Mouse (Mus musculus) hindbrain, embryonic 10.5 days (tissue): ENCODE measurements around the gene Smad3. TPM values are rescaled to one million over a fixed set of nuclear protein-coding genes. Genes with fewer than 3 reads are reported as not detected.
A peak's percentile ranks its signal among the peaks of the same experiment; 100 is the strongest.

Experiments
- DNase-seq: peaks from one replicate; pipeline ENCODE4 v3.0.0-alpha.2; 2017; ENCODE audit warnings: low spot score
- H3K27ac ChIP-seq: fragments of 300-500 bp; sonication (generic); 2 replicates; pipeline ENCODE4 v1.5.1; 2016; ENCODE audit warnings: mild to moderate bottlenecking, moderate library complexity
- H3K27me3 ChIP-seq: fragments of 300-500 bp; sonication (generic); 2 replicates; pipeline ENCODE4 v1.6.1; 2016; ENCODE audit warnings: mild to moderate bottlenecking; ENCODE audit not compliant: poor library complexity, insufficient read depth, severe bottlenecking
- H3K36me3 ChIP-seq: fragments of 300-500 bp; sonication (generic); 2 replicates; pipeline ENCODE4 v1.6.1; 2016; ENCODE audit warnings: mild to moderate bottlenecking, moderate library complexity
- H3K4me1 ChIP-seq: fragments of 300-500 bp; sonication (generic); replicated peaks from 2 replicates; pipeline ENCODE4 v1.6.1; 2016; ENCODE audit warnings: mild to moderate bottlenecking
- H3K4me3 ChIP-seq: fragments of 300-500 bp; sonication (generic); 2 replicates; pipeline ENCODE4 v1.5.1; 2016; ENCODE audit warnings: mild to moderate bottlenecking, moderate library complexity
- H3K9me3 ChIP-seq: fragments of 300-500 bp; sonication (generic); 2 replicates; pipeline ENCODE4 v1.6.1; 2016; ENCODE audit warnings: mild to moderate bottlenecking, moderate library complexity
- WGBS: fragments of 180-500 bp; shearing (Covaris S2); methylation state at CpG from one replicate; pipeline ENCODE4 v1.1.7; 2016; 5-methylcytosine and 5-hydroxymethylcytosine counted together
- polyA plus RNA-seq: library from polyadenylated mRNA; unstranded; fragments of >200 nt; fragmentation: Nextera tagmentation; extraction: Ambion mirVana; gene quantifications from 2 replicates; pipeline ENCODE4 v1.2.1, GENCODE M21; 2016

Smad3 gene
- polyA plus RNA-seq, 1 experiment from 2014 or later, result 24.2 TPM

DNA sequence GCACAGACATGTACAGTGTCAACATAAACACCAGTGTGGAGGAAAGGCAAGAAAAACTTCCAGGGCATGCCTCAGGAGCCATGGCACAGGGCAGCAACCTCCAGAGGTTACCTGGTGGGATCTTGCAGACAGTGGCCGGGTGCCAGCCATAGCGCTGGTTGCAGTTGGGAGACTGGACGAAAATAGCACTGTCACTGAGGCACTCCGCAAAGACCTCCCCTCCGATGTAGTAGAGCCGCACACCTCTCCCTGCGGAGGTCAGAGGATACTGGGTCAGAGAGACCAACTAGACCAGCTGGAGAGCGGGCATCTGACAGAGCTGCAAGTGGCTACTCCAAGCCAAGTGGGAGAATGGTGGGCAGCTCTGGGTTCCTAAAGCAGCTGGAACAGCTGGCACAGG, 103.2 kb downstream of the Smad3 start:
- 90% methylated on average over 8 of the region's 8 CpGs for WGBS
- no peaks in the 10 kb centered on the region for H3K27me3 ChIP-seq
- no peak for DNase-seq
- H3K27ac ChIP-seq, result 0 out of 2 replicates have a peak overlapping the region, but pooled peaks have one; percentile 17
- peaks cover 35% of the 10 kb centered on the region for H3K4me1 ChIP-seq
- no peaks in the 10 kb centered on the region for H3K9me3 ChIP-seq
- peaks cover 88% of the 10 kb centered on the region for H3K36me3 ChIP-seq
- no peak overlapping the region for H3K4me3 ChIP-seq

- Histone ChIP-seq H3K27me3 (no peaks in the 10 kb centered on the region), H3K9me3 (no peaks in the 10 kb centered on the region), H3K4me3 (no peak overlapping the region), H3K4me1 (peaks cover 35% of the 10 kb centered on the region), H3K27ac (peak overlapping the region; percentile 75), H3K36me3 (peaks cover 88% of the 10 kb centered on the region)
- 23% methylated on average over 7 of the region's 7 CpGs for WGBS
- peak; percentile 49 for DNase-seq
Measured at GRCm38 (mm10) chr9:63653666-63654065, 104.1 kb downstream of the Smad3 start.

DNA sequence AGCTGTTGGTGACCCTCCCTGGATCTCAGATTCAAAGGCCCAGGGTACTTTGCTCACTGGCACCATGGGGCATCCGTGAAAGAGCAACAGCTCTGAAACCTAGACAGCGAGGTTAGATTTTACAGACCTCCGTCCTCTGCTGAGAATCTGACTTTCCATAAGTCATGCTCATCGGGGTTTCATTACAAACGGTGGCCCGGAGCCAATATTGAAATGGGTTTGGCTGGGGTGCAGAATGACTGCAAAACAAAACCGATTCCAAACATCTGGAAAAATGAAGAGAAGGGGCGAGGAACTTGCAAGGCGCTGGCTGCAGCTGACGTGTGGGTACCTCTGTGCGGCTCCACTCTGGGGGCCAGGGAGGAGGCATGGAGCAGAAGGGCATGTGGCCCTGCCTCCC, 106.2 kb downstream of the Smad3 start:
- H3K4me3 ChIP-seq, result no peak overlapping the region
- peaks cover 35% of the 10 kb centered on the region for H3K4me1 ChIP-seq
- no peaks in the 10 kb centered on the region for H3K9me3 ChIP-seq
- H3K27me3 ChIP-seq, result no peaks in the 10 kb centered on the region
- H3K36me3 ChIP-seq, result peaks cover 96% of the 10 kb centered on the region
- no peak overlapping the region for H3K27ac ChIP-seq
- 89% methylated on average over 11 of the region's 11 CpGs for WGBS
- no peak for DNase-seq

GRCm38 (mm10) chr9:63650905-63651304, 106.9 kb downstream of the Smad3 start:
- peaks cover 100% of the 10 kb centered on the region for H3K36me3 ChIP-seq
- H3K27me3 ChIP-seq, result no peaks in the 10 kb centered on the region
- DNase-seq, result no peak
- H3K4me3 ChIP-seq, result no peak overlapping the region
- H3K27ac ChIP-seq, result no peak overlapping the region
- H3K9me3 ChIP-seq, result no peaks in the 10 kb centered on the region
- WGBS, result 95% methylated on average over 14 of the region's 14 CpGs
- peaks cover 31% of the 10 kb centered on the region for H3K4me1 ChIP-seq

DNA sequence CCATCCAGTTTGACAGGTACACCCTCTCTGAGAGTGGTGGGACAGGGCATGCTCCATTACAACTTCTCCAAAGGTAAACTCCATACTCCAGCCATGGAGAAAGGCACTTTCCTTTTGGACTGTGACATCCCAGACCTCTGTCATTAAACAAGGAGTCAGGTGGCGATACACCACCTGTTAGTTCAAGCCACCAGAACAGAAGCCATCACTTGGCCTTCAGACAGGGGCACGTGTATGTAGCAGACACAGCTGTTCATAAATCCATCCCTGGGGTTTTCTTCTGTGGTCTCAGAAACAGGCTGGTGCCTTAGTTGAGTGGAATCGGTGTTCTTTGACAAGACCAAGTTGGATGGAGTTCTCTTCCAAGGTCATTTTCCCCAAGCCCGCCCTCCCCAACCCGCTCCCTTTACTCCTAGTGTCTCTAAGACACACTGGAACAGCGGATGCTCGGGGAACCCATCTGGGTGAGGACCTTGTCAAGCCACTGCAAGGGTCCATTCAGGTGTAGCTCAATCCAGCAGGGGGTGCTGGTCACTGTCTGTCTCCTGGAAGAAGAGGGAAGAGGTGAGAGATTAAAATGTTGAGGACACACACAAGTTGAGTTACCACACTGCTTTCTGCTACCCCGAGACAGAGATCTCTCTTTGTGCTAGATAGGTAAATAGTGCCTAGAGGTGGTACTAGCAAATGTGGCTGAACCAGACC, 107.8 kb downstream of the Smad3 start:
- DNase-seq, result no peak
- Histone ChIP-seq H3K4me1 (peaks cover 24% of the 10 kb centered on the region), H3K9me3 (no peaks in the 10 kb centered on the region), H3K36me3 (peaks cover 100% of the 10 kb centered on the region), H3K27ac (no peak overlapping the region), H3K27me3 (no peaks in the 10 kb centered on the region), H3K4me3 (no peak overlapping the region)
- WGBS, result 87% methylated on average over 8 of the region's 8 CpGs

DNA sequence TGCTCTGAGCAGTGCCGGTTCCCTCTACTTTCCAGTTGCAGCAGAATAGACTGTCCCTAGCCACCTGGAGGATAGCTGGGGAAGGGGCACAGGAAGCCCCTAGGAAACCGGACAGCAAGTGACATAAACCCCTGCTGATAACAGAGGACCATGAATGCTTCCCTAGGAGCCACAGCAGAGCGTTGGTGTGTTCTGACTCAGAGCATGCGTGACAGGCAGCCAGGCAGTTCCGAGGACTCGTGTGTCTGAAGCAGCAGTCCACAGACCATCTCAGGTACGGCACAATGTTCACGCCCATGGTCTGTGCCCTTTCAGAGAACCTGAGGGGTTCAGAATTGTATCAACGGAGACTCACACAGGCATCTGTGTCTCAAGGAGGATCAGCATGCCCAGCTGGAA, 109.3 kb downstream of the Smad3 start:
- H3K36me3 ChIP-seq, result peaks cover 98% of the 10 kb centered on the region
- peaks cover 9% of the 10 kb centered on the region for H3K4me1 ChIP-seq
- H3K9me3 ChIP-seq, result no peaks in the 10 kb centered on the region
- no peak overlapping the region for H3K27ac ChIP-seq
- H3K27me3 ChIP-seq, result no peaks in the 10 kb centered on the region
- 84% methylated on average over 9 of the region's 9 CpGs for WGBS
- no peak for DNase-seq
- H3K4me3 ChIP-seq, result no peak overlapping the region

DNA sequence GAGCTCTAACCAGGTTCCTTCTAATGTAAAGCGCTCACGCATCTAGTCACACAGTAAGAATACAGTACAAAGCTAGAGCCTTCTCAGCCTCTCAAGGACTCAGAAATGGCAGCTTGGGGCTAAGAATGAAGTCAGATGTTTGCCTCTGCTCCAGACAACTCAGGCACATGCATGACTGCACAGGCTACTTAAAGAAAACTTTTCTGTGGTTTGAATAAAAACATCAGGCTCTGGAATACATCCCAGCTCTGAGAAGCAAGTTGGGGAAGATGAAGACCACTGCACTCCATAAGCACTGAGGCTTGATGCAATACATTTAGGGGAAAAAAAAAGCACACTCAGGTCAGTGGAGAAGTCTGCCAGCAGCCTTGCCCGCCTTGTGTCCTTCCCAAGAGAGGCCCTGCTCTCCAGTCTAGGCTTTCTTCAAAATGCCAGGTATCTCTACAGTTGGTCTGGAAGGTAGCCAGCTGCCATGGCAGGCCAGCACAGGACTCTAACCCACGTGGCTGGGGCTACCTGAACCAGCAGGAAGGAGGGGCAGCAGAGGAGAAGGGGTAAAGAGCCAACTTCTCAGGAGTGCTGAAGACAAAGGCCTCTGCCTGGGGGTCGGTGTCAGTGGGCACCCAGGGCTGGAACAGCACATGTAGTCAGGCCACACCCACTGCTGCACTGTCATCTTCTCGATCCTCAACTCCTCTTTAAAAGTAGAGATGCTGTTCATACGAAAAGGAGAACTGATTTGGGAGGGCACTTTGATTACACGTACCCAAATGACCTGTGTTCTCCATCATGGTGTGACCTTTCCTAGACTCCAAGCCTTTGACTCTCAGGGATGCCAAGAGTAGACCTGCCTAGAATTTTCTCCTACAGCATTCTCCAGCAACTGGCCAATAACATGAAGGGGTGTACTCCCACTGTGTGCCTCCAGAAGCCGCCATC, 109.9 kb downstream of the Smad3 start:
- no peak for DNase-seq
- no peak overlapping the region for H3K27ac ChIP-seq

DNA sequence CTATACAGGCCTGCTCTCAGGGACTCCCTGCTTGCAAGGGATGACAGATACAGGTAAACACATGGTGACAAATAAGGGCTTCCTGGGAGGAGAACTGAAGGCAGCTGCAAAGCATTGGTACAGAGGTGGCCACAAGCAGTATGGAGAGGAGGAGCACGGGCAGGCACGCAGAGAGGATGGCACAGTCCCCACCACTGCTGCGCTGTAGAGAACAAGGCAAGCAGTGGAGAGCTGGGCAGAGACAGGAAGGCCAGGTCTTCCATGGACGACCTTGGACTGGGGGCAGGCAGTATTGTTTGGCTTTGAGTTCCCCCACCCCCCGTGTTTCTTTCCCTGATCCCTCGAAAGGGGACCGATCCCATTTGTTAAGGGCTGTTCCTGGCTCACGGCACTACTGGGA, 112.7 kb downstream of the Smad3 start:
- WGBS, result 86% methylated on average over 8 of the region's 8 CpGs
- Histone ChIP-seq H3K9me3 (no peaks in the 10 kb centered on the region), H3K4me3 (no peak overlapping the region), H3K36me3 (peaks cover 92% of the 10 kb centered on the region), H3K27me3 (no peaks in the 10 kb centered on the region), H3K4me1 (no peaks in the 10 kb centered on the region), H3K27ac (no peak overlapping the region)
- DNase-seq, result no peak

More for the DNA sequence above, 109.9 kb downstream of the Smad3 start:
- 84% methylated on average over 9 of the region's 9 CpGs for WGBS
- Histone ChIP-seq H3K36me3 (peaks cover 98% of the 10 kb centered on the region), H3K4me1 (peaks cover 2% of the 10 kb centered on the region; the same call in 1 of the 2 replicates), H3K4me3 (no peak overlapping the region), H3K27me3 (no peaks in the 10 kb centered on the region), H3K9me3 (no peaks in the 10 kb centered on the region)

- 93% methylated on average over 6 of the region's 6 CpGs for WGBS
- H3K27ac ChIP-seq, result no peak overlapping the region
- no peak for DNase-seq
- no peaks in the 10 kb centered on the region for H3K9me3 ChIP-seq
- no peaks in the 10 kb centered on the region for H3K4me1 ChIP-seq
- no peak overlapping the region for H3K4me3 ChIP-seq
- H3K36me3 ChIP-seq, result peaks cover 91% of the 10 kb centered on the region
- no peaks in the 10 kb centered on the region for H3K27me3 ChIP-seq
Measured at GRCm38 (mm10) chr9:63644011-63644410, 113.8 kb downstream of the Smad3 start.

- Histone ChIP-seq H3K36me3 (peaks cover 90% of the 10 kb centered on the region), H3K27me3 (no peaks in the 10 kb centered on the region), H3K27ac (no peak overlapping the region), H3K4me3 (no peak overlapping the region), H3K9me3 (no peaks in the 10 kb centered on the region), H3K4me1 (no peaks in the 10 kb centered on the region)
- no peak for DNase-seq
- 93% methylated on average over 4 of the region's 4 CpGs for WGBS
Measured at GRCm38 (mm10) chr9:63641983-63642646, 115.7 kb downstream of the Smad3 start.

DNA sequence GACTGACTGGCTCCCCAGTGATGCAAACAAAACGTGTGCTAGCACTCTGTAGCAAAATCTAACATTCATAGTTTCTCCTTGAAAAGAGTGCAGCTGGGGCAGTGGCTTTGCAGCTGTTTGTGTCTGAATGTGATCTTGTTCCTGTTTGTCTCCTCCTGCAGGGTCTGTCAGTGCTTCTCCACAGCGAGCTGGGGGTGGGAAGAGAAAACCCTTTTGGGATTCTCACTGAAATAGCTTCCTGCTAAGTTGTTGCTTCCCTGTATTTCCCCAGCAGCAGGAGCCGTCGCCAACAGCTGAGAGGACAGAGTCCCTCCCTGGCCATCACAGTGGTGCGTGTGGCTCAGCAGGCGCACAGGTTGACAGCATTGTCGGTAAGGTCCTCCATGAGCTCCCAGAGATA, 121.7 kb downstream of the Smad3 start:
- Histone ChIP-seq H3K4me3 (no peak overlapping the region), H3K27ac (no peak overlapping the region), H3K36me3 (peaks cover 61% of the 10 kb centered on the region), H3K27me3 (no peaks in the 10 kb centered on the region), H3K9me3 (no peaks in the 10 kb centered on the region), H3K4me1 (peaks cover 21% of the 10 kb centered on the region)
- 57% methylated on average over 7 of the region's 7 CpGs for WGBS
- DNase-seq, result no peak

- H3K36me3 ChIP-seq, result peaks cover 64% of the 10 kb centered on the region
- no peak for DNase-seq
- no peaks in the 10 kb centered on the region for H3K27me3 ChIP-seq
- peaks cover 21% of the 10 kb centered on the region for H3K4me1 ChIP-seq
- H3K4me3 ChIP-seq, result no peak overlapping the region
- no peak overlapping the region for H3K27ac ChIP-seq
- no peaks in the 10 kb centered on the region for H3K9me3 ChIP-seq
- WGBS, result 54% methylated on average over 7 of the region's 7 CpGs
Measured at GRCm38 (mm10) chr9:63633334-63633733, 124.5 kb downstream of the Smad3 start.
